Mouse (Mus musculus) heart, adult 18-20 months (tissue): ENCODE results near the gene Rtn4rl1. TPM values are rescaled to one million over a fixed set of nuclear protein-coding genes. Genes with fewer than 3 reads are reported as not detected.

Experiments
- DNase-seq, 2 experiments: peaks; one replicate each; pipeline ENCODE4 v3.0.0; 2021 to 2022; ENCODE audit warnings: mixed read lengths in 1 of 2
- total RNA-seq, 2 experiments: library from RNA; stranded (reverse); gene quantifications; 2 replicates each; pipeline ENCODE4 v1.2.3; 2021

Rtn4rl1 gene
- total RNA-seq, 2 experiments from 2014 or later: 5.7 TPM

- no peak for DNase-seq
Observed at GRCm38 (mm10) chr11:75184986-75185385, 8.6 kb upstream of the Rtn4rl1 start.

GRCm38 (mm10) chr11:75189713-75190370 lies 3.7 kb upstream of the Rtn4rl1 start:
- no peak for DNase-seq

GRCm38 (mm10) chr11:75190371-75190724 lies 3.2 kb upstream of the Rtn4rl1 start:
- peak; percentile 86 to 88 for DNase-seq

- DNase-seq: no peak
Observed at GRCm38 (mm10) chr11:75190905-75191441, 2.6 kb upstream of the Rtn4rl1 start, which contains the start of gene Dph1. Dph1 (minus strand) TSS chr11:75191241.

- DNase-seq: no peak
Observed at GRCm38 (mm10) chr11:75191841-75192240, 1.7 kb upstream of the Rtn4rl1 start.

- peak; percentile 88 for DNase-seq
Observed at GRCm38 (mm10) chr11:75192336-75193214, 1.0 kb upstream of the Rtn4rl1 start.

- peak in 1 of 2 experiments; percentile 60 for DNase-seq
Observed at GRCm38 (mm10) chr11:75194121-75194849, 702 bp downstream of the Rtn4rl1 start.

- peak in 1 of 2 experiments; percentile 50 for DNase-seq
Observed at GRCm38 (mm10) chr11:75194850-75195461, 1.4 kb downstream of the Rtn4rl1 start.

GRCm38 (mm10) chr11:75196131-75196530 lies 2.5 kb downstream of the Rtn4rl1 start:
- no peak for DNase-seq

- DNase-seq: no peak
Observed at GRCm38 (mm10) chr11:75197956-75198355, 4.4 kb downstream of the Rtn4rl1 start.

GRCm38 (mm10) chr11:75198792-75199191 lies 5.2 kb downstream of the Rtn4rl1 start:
- DNase-seq: no peak

- DNase-seq: no peak
Observed at GRCm38 (mm10) chr11:75199951-75200350, 6.4 kb downstream of the Rtn4rl1 start.

- DNase-seq: no peak
Observed at GRCm38 (mm10) chr11:75200935-75201334, 7.4 kb downstream of the Rtn4rl1 start.

- no peak for DNase-seq
Observed at GRCm38 (mm10) chr11:75201721-75202120, 8.1 kb downstream of the Rtn4rl1 start.

GRCm38 (mm10) chr11:75203926-75204325 lies 10.3 kb downstream of the Rtn4rl1 start:
- DNase-seq: no peak

- DNase-seq: no peak
Observed at GRCm38 (mm10) chr11:75204472-75204871, 10.9 kb downstream of the Rtn4rl1 start.

- no peak for DNase-seq
Observed at GRCm38 (mm10) chr11:75206347-75206746, 12.8 kb downstream of the Rtn4rl1 start.

GRCm38 (mm10) chr11:75209363-75209762 lies 15.8 kb downstream of the Rtn4rl1 start:
- no peak for DNase-seq

GRCm38 (mm10) chr11:75210093-75210492 lies 16.5 kb downstream of the Rtn4rl1 start:
- no peak for DNase-seq

GRCm38 (mm10) chr11:75210755-75211154 lies 17.2 kb downstream of the Rtn4rl1 start:
- DNase-seq: no peak

GRCm38 (mm10) chr11:75212031-75212667 lies 18.6 kb downstream of the Rtn4rl1 start:
- DNase-seq: peak; percentile 54 to 66
